Mouse (Mus musculus) lung, adult 2 months (tissue): ENCODE results near the gene Shf. TPM values are rescaled to one million over a fixed set of nuclear protein-coding genes. Genes with fewer than 3 reads are reported as not detected.

Source experiments
- DNase-seq: peaks from one replicate; pipeline ENCODE4 v3.0.0; 2022
- H3K4me1 ChIP-seq: fragments of 200-500 bp; 2 replicates; pipeline ENCODE4 v1.6.1; 2011; ENCODE audit warnings: low read length; ENCODE audit not compliant: control insufficient read depth, insufficient read depth
- H3K4me3 ChIP-seq: fragments of 200-500 bp; replicated peaks from 2 replicates; pipeline ENCODE3; 2011; ENCODE audit warnings: low read depth, mild to moderate bottlenecking, control low read depth, low read length; ENCODE audit errors: extremely low read depth
- CTCF ChIP-seq: fragments of 200-500 bp; IDR thresholded peaks from 2 replicates; pipeline ENCODE4 v1.5.1; 2011; ENCODE audit warnings: mild to moderate bottlenecking, low read length, control low read depth; ENCODE audit not compliant: insufficient read depth
- POLR2A ChIP-seq: fragments of 200-500 bp; IDR thresholded peaks from 2 replicates; pipeline ENCODE4 v1.6.1; 2011; ENCODE audit warnings: low read depth, mild to moderate bottlenecking, control low read depth, low read length, borderline replicate concordance; ENCODE audit errors: extremely low read depth
- WGBS: fragments of 180-500 bp; shearing (Covaris S2); methylation state at CpG from one replicate; pipeline ENCODE4 v1.1.7; 2018; 5-methylcytosine and 5-hydroxymethylcytosine counted together
- polyA plus RNA-seq: library from polyadenylated mRNA; depleted of rRNA; stranded (reverse); fragments of >200 nt; gene quantifications from 2 replicates; pipeline ENCODE4 v1.2.3, GENCODE M21; 2012

Shf gene
- polyA plus RNA-seq, 1 experiment = 6.4 TPM

GRCm38 (mm10) chr2:122370101-122370750 is 1.3 kb upstream of the Shf start:
- 0 out of 2 replicates have a peak, but pooled peaks cover 2% of the 10 kb centered on the region for H3K4me1 ChIP-seq
- 65% methylated on average over 10 of the region's 10 CpGs for WGBS
- H3K4me3 ChIP-seq = no peak overlapping the region
- no peak for DNase-seq
- TF ChIP-seq POLR2A = no peak
- TF ChIP-seq CTCF = no peak

- no peaks in the 10 kb centered on the region for H3K4me1 ChIP-seq
- 4% methylated on average over 47 of the region's 55 CpGs for WGBS
- H3K4me3 ChIP-seq = peak overlapping the region; percentile 50
- peak; percentile 14 for DNase-seq
- no peak for TF ChIP-seq POLR2A
- no peak for TF ChIP-seq CTCF
Observed at GRCm38 (mm10) chr2:122368081-122368971, 636 bp downstream of the Shf start.

- WGBS = 29% methylated on average over 4 of the region's 4 CpGs
- TF ChIP-seq CTCF (no peak), POLR2A (no peak)
- no peak overlapping the region for H3K4me3 ChIP-seq
Observed at GRCm38 (mm10) chr2:122367701-122368080, 1.3 kb downstream of the Shf start.

GRCm38 (mm10) chr2:122367181-122367580 is 1.8 kb downstream of the Shf start:
- H3K4me1 ChIP-seq = no peaks in the 10 kb centered on the region
- 55% methylated on average over 4 of the region's 4 CpGs for WGBS
- H3K4me3 ChIP-seq = no peak overlapping the region
- no peak for TF ChIP-seq CTCF
- TF ChIP-seq POLR2A = no peak
- no peak for DNase-seq

More at GRCm38 (mm10) chr2:122367701-122368080, 1.3 kb downstream of the Shf start:
- H3K4me1 ChIP-seq = no peaks in the 10 kb centered on the region
- DNase-seq = no peak

GRCm38 (mm10) chr2:122366706-122367105 is 2.3 kb downstream of the Shf start:
- no peak for DNase-seq
- Histone ChIP-seq H3K4me1 (no peaks in the 10 kb centered on the region), H3K4me3 (no peak overlapping the region)
- no peak for TF ChIP-seq POLR2A
- no peak for TF ChIP-seq CTCF
- 70% methylated on average over 5 of the region's 5 CpGs for WGBS

GRCm38 (mm10) chr2:122366039-122366438 is 2.9 kb downstream of the Shf start:
- WGBS = 88% methylated on average over 3 of the region's 3 CpGs
- TF ChIP-seq CTCF = no peak
- TF ChIP-seq POLR2A = no peak
- DNase-seq = no peak
- H3K4me3 ChIP-seq = no peak overlapping the region
- no peaks in the 10 kb centered on the region for H3K4me1 ChIP-seq

GRCm38 (mm10) chr2:122365244-122365866 is 3.6 kb downstream of the Shf start:
- 84% methylated on average over 10 of the region's 10 CpGs for WGBS
- TF ChIP-seq POLR2A (no peak), CTCF (no peak)
- no peak overlapping the region for H3K4me3 ChIP-seq
- DNase-seq = no peak
- no peaks in the 10 kb centered on the region for H3K4me1 ChIP-seq

GRCm38 (mm10) chr2:122364352-122364944 is 4.5 kb downstream of the Shf start:
- TF ChIP-seq CTCF (no peak), POLR2A (no peak)
- Histone ChIP-seq H3K4me1 (no peaks in the 10 kb centered on the region), H3K4me3 (no peak overlapping the region)
- no peak for DNase-seq
- WGBS = 84% methylated on average over 3 of the region's 3 CpGs

GRCm38 (mm10) chr2:122362622-122363523 is 6.1 kb downstream of the Shf start:
- H3K4me1 ChIP-seq = no peaks in the 10 kb centered on the region
- no peak for TF ChIP-seq POLR2A
- no peak for TF ChIP-seq CTCF
- WGBS = 88% methylated on average over 13 of the region's 13 CpGs
- H3K4me3 ChIP-seq = no peak overlapping the region
- DNase-seq = no peak
